Mouse (Mus musculus): ENCODE measurements around the gene Henmt1. TPM values are rescaled to one million over a fixed set of nuclear protein-coding genes. Genes with fewer than 3 reads are reported as not detected.

Henmt1 gene
- 0.15 and 0.25 TPM in 2 replicates for polyA plus RNA-seq (2015; fragmentation: Nextera tagmentation; extraction: Ambion mirVana)

DNA sequence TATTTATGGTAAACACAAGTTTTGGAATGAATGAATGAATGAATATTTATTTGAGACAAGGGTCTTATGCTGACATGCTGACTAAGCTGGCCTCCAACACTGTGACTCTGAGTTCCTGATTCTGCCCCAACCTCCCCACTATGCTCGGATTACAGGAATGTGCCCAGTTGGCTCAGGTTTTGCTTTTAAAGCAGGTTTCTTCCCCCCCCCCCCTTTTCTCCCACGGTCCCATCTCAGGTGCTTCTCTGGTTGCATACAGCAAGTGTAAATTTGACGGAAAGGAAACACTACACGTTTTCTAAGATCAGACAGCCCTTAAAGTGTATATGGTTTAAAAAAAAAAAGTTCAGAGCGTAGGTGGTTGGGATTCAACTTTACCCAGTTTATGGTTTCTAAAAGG, at the start of gene Henmt1:
Gene Henmt1, plus strand, starts transcription at position 301 of the 400 bp plus-strand sequence.
- Histone ChIP-seq H3K9ac (ENCODE audit: low read length) (no peak within 1 kb of the TSS; the same call in 1 of the 2 replicates), H3K27me3 (ENCODE audit: control insufficient read depth, insufficient read depth, low read length) (no peaks in the 10 kb centered on the region), H3K4me1 (replicated peaks; ENCODE audit: control insufficient read depth, insufficient read depth) (no peaks in the 10 kb centered on the region), H3K27ac (replicated peaks) (no peak within 1 kb of the TSS), H3K4me2 (replicated peaks; ENCODE audit: low read depth) (peak within 1 kb of the TSS; percentile 52), H3K9me3 (ENCODE audit: control insufficient read depth, low read length) (no peaks in the 10 kb centered on the region), H3K36me3 (ENCODE audit: control insufficient read depth, insufficient read depth, low read length) (no peaks in the 10 kb centered on the region), H3K4me3 (ENCODE audit: low read depth, low read length) (peak within 1 kb of the TSS; percentile 25; the same call in 1 of the 2 replicates)
- TF ChIP-seq CTCF (IDR thresholded peaks at IDR 0.05; ENCODE audit: low read depth) (no peak), EP300 (optimal IDR thresholded peaks at IDR 0.05) (no peak)
- WGBS, result 77% methylated on average over 5 of the region's 5 CpGs
- no peak for ATAC-seq (ENCODE audit: low FRiP score, low TSS enrichment)
- no peak for DNase-seq (ENCODE audit: low spot score)

DNA sequence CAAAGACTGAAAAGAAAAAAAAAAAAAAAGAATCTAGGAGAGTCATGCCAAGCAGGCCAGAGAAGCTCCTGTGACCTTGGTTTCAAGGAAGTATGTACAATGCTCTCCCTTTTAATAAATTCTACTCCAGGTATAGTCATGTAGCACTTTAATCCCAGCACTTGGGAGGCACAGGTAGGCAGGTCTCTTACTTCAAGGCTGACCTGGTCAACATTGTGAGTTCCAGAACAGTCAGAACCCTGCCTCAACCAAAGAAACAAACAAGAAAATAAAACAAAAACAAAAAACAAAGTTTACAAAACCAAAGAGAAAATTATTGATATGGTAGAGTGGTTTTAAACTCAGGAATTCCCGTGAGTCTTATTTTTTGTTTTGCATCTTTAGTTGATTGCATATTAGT, 49.8 kb upstream of the Henmt1 start, which contains the start of gene Fndc7:
Gene Fndc7, minus strand, starts transcription at position 101 of the 400 bp plus-strand sequence.
- Histone ChIP-seq H3K27ac (replicated peaks) (no peak within 1 kb of the TSS), H3K4me3 (ENCODE audit: low read depth, low read length) (no peak within 1 kb of the TSS), H3K9me3 (ENCODE audit: control insufficient read depth, low read length) (no peaks in the 10 kb centered on the region), H3K4me1 (replicated peaks; ENCODE audit: control insufficient read depth, insufficient read depth) (no peaks in the 10 kb centered on the region), H3K9ac (ENCODE audit: low read length) (no peak within 1 kb of the TSS), H3K36me3 (ENCODE audit: control insufficient read depth, insufficient read depth, low read length) (no peaks in the 10 kb centered on the region), H3K27me3 (ENCODE audit: control insufficient read depth, insufficient read depth, low read length) (no peaks in the 10 kb centered on the region), H3K4me2 (replicated peaks; ENCODE audit: low read depth) (no peak within 1 kb of the TSS)
- TF ChIP-seq EP300 (optimal IDR thresholded peaks at IDR 0.05), result no peak
- TF ChIP-seq CTCF (IDR thresholded peaks at IDR 0.05; ENCODE audit: low read depth), result no peak
- DNase-seq (ENCODE audit: low spot score), result no peak
- ATAC-seq (ENCODE audit: low FRiP score, low TSS enrichment), result no peak
- 90% methylated on average over 1 of the region's 1 CpGs for WGBS

DNA sequence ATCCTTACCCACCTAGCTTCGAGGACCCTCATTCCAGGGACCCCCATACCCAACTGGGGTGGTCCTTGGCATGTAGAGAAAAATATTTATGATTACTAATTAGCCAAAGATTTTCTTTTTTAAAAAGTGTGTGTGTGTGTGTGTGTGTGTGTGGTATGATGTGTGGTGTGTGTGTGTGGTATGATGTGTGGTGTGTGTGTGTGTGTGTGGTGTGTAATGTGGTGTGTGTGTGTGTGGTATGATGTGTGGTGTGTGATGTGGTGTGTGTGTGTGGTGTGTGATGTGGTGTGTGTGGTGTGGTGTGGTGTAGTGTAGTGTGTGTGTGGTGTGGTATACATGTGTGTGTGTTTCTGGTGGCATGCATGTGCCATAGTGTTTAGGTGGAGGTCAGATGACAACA, 47.6 kb upstream of the Henmt1 start:
- no peaks in the 10 kb centered on the region for H3K4me1 ChIP-seq (replicated peaks; ENCODE audit: control insufficient read depth, insufficient read depth)
- H3K4me3 ChIP-seq (ENCODE audit: low read depth, low read length), result no peak overlapping the region
- no peaks in the 10 kb centered on the region for H3K27me3 ChIP-seq (ENCODE audit: control insufficient read depth, insufficient read depth, low read length)
- H3K9ac ChIP-seq (ENCODE audit: low read length), result no peak overlapping the region
- H3K27ac ChIP-seq (replicated peaks), result no peak overlapping the region
- no peaks in the 10 kb centered on the region for H3K36me3 ChIP-seq (ENCODE audit: control insufficient read depth, insufficient read depth, low read length)
- WGBS, result 75% methylated on average over 1 of the region's 1 CpGs
- ATAC-seq (ENCODE audit: low FRiP score, low TSS enrichment) (no peak), DNase-seq (ENCODE audit: low spot score) (no peak)
- no peak for TF ChIP-seq CTCF (IDR thresholded peaks at IDR 0.05; ENCODE audit: low read depth)
- TF ChIP-seq EP300 (optimal IDR thresholded peaks at IDR 0.05), result no peak
- H3K9me3 ChIP-seq (ENCODE audit: control insufficient read depth, low read length), result no peaks in the 10 kb centered on the region
- no peak overlapping the region for H3K4me2 ChIP-seq (replicated peaks; ENCODE audit: low read depth)

DNA sequence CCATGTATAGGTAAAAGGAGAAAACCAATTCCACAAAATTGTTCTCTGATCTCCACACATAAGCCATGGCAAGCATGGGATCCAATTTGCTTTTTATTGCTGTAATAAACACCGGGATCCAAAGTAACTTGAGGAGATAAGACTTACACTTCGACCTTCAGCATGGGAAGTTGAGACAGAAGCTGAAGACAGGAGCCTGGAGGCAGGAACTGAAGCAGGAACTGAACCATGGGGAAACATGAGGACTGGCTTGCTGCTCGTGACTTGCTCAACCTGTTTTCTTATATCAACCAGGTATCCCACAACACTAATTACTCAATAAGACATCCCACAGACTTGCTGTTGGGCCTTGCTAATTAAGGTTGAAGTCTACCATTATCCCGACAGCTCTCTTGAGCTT, 46.8 kb upstream of the Henmt1 start:
- Histone ChIP-seq H3K4me2 (replicated peaks; ENCODE audit: low read depth) (no peak overlapping the region), H3K27ac (replicated peaks) (no peak overlapping the region), H3K9ac (ENCODE audit: low read length) (no peak overlapping the region), H3K4me3 (ENCODE audit: low read depth, low read length) (no peak overlapping the region), H3K36me3 (ENCODE audit: control insufficient read depth, insufficient read depth, low read length) (no peaks in the 10 kb centered on the region), H3K27me3 (ENCODE audit: control insufficient read depth, insufficient read depth, low read length) (no peaks in the 10 kb centered on the region), H3K9me3 (ENCODE audit: control insufficient read depth, low read length) (no peaks in the 10 kb centered on the region), H3K4me1 (replicated peaks; ENCODE audit: control insufficient read depth, insufficient read depth) (no peaks in the 10 kb centered on the region)
- TF ChIP-seq EP300 (optimal IDR thresholded peaks at IDR 0.05) (no peak), CTCF (IDR thresholded peaks at IDR 0.05; ENCODE audit: low read depth) (no peak)
- no peak for ATAC-seq (ENCODE audit: low FRiP score, low TSS enrichment)
- no peak for DNase-seq (ENCODE audit: low spot score)
- WGBS, result 54% methylated on average over 4 of the region's 4 CpGs

DNA sequence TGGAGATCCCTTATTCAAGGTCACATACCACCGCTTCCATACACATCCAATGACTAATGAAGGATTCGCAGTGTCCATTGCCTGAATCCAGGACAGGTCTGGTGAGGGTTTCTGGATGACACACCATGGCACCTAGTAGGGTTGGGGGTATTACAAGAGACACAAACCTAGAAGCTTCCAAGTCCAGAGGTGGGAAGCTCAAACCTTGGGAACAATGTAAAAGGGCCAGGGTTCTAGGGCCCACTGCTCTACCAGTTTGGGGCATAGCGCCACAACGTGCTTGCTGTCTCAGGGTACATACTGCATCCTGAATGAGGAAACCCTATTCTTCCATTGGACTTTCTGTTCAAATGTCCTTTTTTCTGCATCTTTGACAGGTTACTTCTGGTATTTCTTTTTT, 41.0 kb upstream of the Henmt1 start:
- no peak overlapping the region for H3K27ac ChIP-seq (replicated peaks)
- no peak overlapping the region for H3K9ac ChIP-seq (ENCODE audit: low read length)
- no peak overlapping the region for H3K4me3 ChIP-seq (ENCODE audit: low read depth, low read length)
- no peaks in the 10 kb centered on the region for H3K27me3 ChIP-seq (ENCODE audit: control insufficient read depth, insufficient read depth, low read length)
- no peak for TF ChIP-seq CTCF (IDR thresholded peaks at IDR 0.05; ENCODE audit: low read depth)
- TF ChIP-seq EP300 (optimal IDR thresholded peaks at IDR 0.05), result no peak
- H3K4me1 ChIP-seq (replicated peaks; ENCODE audit: control insufficient read depth, insufficient read depth), result no peaks in the 10 kb centered on the region
- peaks cover 3% of the 10 kb centered on the region; the same call in 1 of the 2 replicates for H3K36me3 ChIP-seq (ENCODE audit: control insufficient read depth, insufficient read depth, low read length)
- H3K9me3 ChIP-seq (ENCODE audit: control insufficient read depth, low read length), result no peaks in the 10 kb centered on the region
- no peak for DNase-seq (ENCODE audit: low spot score)
- ATAC-seq (ENCODE audit: low FRiP score, low TSS enrichment), result peak; percentile 39; the same call in 1 of the 2 replicates
- WGBS, result 92% methylated on average over 4 of the region's 4 CpGs
- H3K4me2 ChIP-seq (replicated peaks; ENCODE audit: low read depth), result no peak overlapping the region

DNA sequence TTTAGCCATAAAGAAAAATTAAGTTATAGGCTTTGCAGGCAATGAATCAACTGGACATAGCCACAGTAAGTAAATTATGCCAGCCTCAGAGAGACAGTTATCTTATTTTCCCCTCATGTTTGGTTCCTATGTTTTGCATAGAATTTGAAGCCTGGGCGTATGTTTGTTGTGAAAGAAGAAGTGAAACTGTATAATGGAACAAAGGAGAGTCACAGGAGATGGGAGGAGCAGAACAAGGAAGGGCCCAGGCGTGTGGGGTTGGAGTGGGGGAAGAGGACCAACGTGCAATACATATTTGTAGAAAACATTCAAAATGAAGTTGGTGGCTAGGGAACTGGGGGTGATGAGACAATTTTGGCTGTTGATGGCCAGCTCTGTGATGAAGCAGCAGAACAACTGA, 39.5 kb upstream of the Henmt1 start:
- Histone ChIP-seq H3K9me3 (ENCODE audit: control insufficient read depth, low read length) (no peaks in the 10 kb centered on the region), H3K27me3 (ENCODE audit: control insufficient read depth, insufficient read depth, low read length) (no peaks in the 10 kb centered on the region), H3K27ac (replicated peaks) (no peak overlapping the region), H3K36me3 (ENCODE audit: control insufficient read depth, insufficient read depth, low read length) (peaks cover 12% of the 10 kb centered on the region; the same call in 1 of the 2 replicates), H3K4me3 (ENCODE audit: low read depth, low read length) (no peak overlapping the region), H3K4me2 (replicated peaks; ENCODE audit: low read depth) (no peak overlapping the region), H3K4me1 (replicated peaks; ENCODE audit: control insufficient read depth, insufficient read depth) (no peaks in the 10 kb centered on the region), H3K9ac (ENCODE audit: low read length) (no peak overlapping the region)
- 70% methylated on average over 3 of the region's 3 CpGs for WGBS
- DNase-seq (ENCODE audit: low spot score), result no peak
- TF ChIP-seq CTCF (IDR thresholded peaks at IDR 0.05; ENCODE audit: low read depth), result no peak
- no peak for TF ChIP-seq EP300 (optimal IDR thresholded peaks at IDR 0.05)
- no peak for ATAC-seq (ENCODE audit: low FRiP score, low TSS enrichment)
